Mouse (Mus musculus): ENCODE results near the gene Rdx. TPM values are rescaled to one million over a fixed set of nuclear protein-coding genes. Genes with fewer than 3 reads are reported as not detected.

Gene Rdx
- polyA plus RNA-seq (2014; fragmentation: Nextera tagmentation; extraction: Ambion mirVana): 158 and 184 TPM in 2 replicates

DNA sequence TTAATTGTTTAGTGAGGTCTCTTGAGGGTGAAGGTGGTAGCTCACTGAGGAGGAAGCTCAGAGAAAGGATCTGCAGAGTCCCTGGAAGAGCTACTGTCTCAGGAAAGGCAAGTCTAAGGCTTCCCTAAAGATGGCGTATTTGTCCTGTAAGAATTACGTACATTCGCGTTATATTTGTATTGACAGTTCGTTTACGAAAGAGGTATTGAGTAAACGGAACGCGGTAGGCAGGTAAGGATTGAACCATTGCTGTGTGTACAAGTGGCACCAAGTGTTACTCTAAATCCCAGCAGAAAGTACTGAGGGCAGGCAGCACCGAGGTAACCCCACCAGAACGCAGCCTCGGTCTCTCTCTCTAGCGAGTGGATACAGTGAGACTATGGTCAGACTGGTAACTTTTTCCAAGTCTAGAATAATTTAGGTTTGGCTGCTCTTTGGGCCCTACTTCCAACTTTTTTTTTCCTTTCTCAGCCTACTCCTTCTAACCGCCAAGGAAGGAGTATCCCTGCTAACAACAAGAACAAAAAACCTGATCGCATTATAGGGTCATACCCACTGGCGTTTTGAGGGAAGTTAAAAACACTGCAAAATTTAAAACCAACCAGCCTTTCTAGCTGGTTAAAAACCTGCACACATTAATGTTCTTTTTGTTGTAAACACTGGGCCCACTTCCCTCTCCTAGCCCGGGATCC, at the start of gene Rdx:
TSS of gene Rdx (plus strand) at position 45 of the 692 bp plus-strand sequence.
- Histone ChIP-seq H3K27me3 (ENCODE audit: control insufficient read depth, insufficient read depth, low read length) (no peaks in the 10 kb centered on the region), H3K27ac (ENCODE audit: low read depth, low read length) (peak within 1 kb of the TSS; percentile 99), H3K36me3 (ENCODE audit: control insufficient read depth, insufficient read depth, low read length) (no peaks in the 10 kb centered on the region), H3K4me1 (ENCODE audit: control insufficient read depth, insufficient read depth, low read length) (peaks cover 14% of the 10 kb centered on the region), H3K9ac (ENCODE audit: low read depth, low read length) (peak within 1 kb of the TSS; percentile 99), H3K4me3 (ENCODE audit: low read length) (peak within 1 kb of the TSS; percentile 96), H3K4me2 (replicated peaks; ENCODE audit: low read depth, low read length) (peak within 1 kb of the TSS; percentile 71), H3K9me3 (ENCODE audit: control insufficient read depth, low read length) (no peaks in the 10 kb centered on the region)
- 0 out of 2 replicates have a peak, but pooled peaks have one; percentile 17 for ATAC-seq (ENCODE audit: low FRiP score, low TSS enrichment)
- under 1% methylated on average over 17 of the region's 17 CpGs for WGBS

DNA sequence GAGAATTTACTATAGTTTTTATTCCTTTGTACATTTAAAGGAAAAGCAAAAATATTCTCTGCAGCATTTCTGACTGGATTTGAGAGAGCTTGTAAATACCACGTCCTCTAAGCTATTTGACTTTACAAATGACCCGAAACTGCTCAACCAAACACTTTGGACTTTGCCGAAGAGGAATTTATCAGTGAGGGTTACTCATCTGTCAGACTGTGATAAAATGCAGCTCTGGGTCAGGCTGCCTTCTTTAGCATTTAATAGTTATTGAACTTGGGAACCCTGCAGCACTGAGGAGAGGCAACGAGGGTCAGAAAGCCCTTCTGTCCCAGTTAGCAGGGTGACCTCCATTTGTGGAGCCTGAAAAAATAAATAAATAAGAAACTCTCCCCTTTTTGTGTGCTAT, 43.5 kb upstream of the Rdx start:
- no peaks in the 10 kb centered on the region for H3K9me3 ChIP-seq (ENCODE audit: control insufficient read depth, low read length)
- no peak overlapping the region for H3K27ac ChIP-seq (ENCODE audit: low read depth, low read length)
- H3K9ac ChIP-seq (ENCODE audit: low read depth, low read length): no peak overlapping the region
- no peaks in the 10 kb centered on the region for H3K36me3 ChIP-seq (ENCODE audit: control insufficient read depth, insufficient read depth, low read length)
- no peaks in the 10 kb centered on the region for H3K27me3 ChIP-seq (ENCODE audit: control insufficient read depth, insufficient read depth, low read length)
- 27% methylated on average over 4 of the region's 4 CpGs for WGBS
- H3K4me3 ChIP-seq (ENCODE audit: low read length): no peak overlapping the region
- ATAC-seq (ENCODE audit: low FRiP score, low TSS enrichment): no peak
- H3K4me2 ChIP-seq (replicated peaks; ENCODE audit: low read depth, low read length): no peak overlapping the region
- H3K4me1 ChIP-seq (ENCODE audit: control insufficient read depth, insufficient read depth, low read length): no peaks in the 10 kb centered on the region

DNA sequence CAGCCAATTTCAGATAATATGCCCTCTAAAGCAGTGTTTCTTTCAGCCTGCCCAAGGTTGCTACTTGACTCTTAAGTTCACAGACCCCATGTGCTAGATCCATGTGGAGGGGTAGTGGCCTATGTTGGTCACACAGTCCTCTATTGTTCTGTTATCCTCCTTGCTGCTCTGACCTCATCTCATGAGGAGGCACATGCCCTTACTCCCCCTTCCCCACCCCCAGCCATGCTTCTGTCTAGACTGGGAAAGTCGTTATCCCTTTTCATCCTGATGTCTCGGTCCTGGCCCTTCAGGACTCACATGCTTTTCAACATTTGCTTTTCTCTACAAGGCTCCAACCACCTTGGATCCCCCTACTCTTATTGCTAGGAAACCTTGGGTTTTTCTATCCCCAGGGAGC, 39.6 kb upstream of the Rdx start:
- H3K27ac ChIP-seq (ENCODE audit: low read depth, low read length): no peak overlapping the region
- 71% methylated on average over 2 of the region's 2 CpGs for WGBS
- no peaks in the 10 kb centered on the region for H3K9me3 ChIP-seq (ENCODE audit: control insufficient read depth, low read length)
- H3K36me3 ChIP-seq (ENCODE audit: control insufficient read depth, insufficient read depth, low read length): no peaks in the 10 kb centered on the region
- no peak overlapping the region for H3K4me2 ChIP-seq (replicated peaks; ENCODE audit: low read depth, low read length)
- no peak overlapping the region for H3K9ac ChIP-seq (ENCODE audit: low read depth, low read length)
- no peaks in the 10 kb centered on the region for H3K4me1 ChIP-seq (ENCODE audit: control insufficient read depth, insufficient read depth, low read length)
- ATAC-seq (ENCODE audit: low FRiP score, low TSS enrichment): no peak
- no peaks in the 10 kb centered on the region for H3K27me3 ChIP-seq (ENCODE audit: control insufficient read depth, insufficient read depth, low read length)
- H3K4me3 ChIP-seq (ENCODE audit: low read length): no peak overlapping the region

DNA sequence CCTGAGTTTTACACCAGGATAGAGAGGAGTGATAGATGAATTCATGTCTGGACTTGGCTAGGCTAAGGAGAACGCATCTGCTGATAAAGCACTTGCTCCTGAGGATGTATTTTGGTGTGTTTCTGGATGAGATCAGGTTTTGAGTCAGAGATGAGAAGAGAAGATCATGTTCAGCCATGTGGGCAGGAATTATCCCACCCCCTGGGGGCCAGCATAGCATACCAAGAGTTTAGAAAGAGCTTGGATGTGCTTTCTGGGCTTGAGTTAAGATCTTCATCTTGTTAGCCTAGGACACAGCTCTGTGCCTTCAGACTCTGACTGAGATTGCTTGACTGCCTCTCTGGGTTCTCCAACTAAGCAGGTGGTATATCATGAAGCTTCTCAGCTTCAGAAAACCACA, 38.5 kb upstream of the Rdx start:
- no peak overlapping the region for H3K27ac ChIP-seq (ENCODE audit: low read depth, low read length)
- no peak overlapping the region for H3K9ac ChIP-seq (ENCODE audit: low read depth, low read length)
- no peak overlapping the region for H3K4me3 ChIP-seq (ENCODE audit: low read length)
- no peaks in the 10 kb centered on the region for H3K36me3 ChIP-seq (ENCODE audit: control insufficient read depth, insufficient read depth, low read length)
- no peaks in the 10 kb centered on the region for H3K9me3 ChIP-seq (ENCODE audit: control insufficient read depth, low read length)
- H3K4me2 ChIP-seq (replicated peaks; ENCODE audit: low read depth, low read length): no peak overlapping the region
- no peaks in the 10 kb centered on the region for H3K27me3 ChIP-seq (ENCODE audit: control insufficient read depth, insufficient read depth, low read length)
- 89% methylated on average over 1 of the region's 1 CpGs for WGBS
- no peaks in the 10 kb centered on the region for H3K4me1 ChIP-seq (ENCODE audit: control insufficient read depth, insufficient read depth, low read length)
- ATAC-seq (ENCODE audit: low FRiP score, low TSS enrichment): no peak

DNA sequence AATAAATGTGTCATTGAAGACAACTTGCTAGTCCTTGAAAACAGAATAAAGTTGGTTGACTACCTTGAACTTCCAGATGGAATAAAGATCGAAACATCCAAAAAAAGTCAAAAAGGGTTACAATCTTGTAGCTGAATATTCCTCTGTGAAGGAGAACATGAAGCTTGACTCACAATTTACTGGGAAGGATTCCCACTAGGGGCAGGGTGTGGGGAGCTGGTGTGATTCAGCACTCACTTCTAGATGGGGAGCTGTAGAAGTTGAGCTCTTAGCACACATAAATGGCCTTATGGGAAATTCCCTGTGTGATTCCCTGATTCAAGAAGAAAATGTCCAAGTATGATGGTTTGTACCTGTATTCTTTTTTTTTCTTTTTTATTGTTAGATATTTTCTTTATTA, 34.7 kb upstream of the Rdx start:
- Histone ChIP-seq H3K27me3 (ENCODE audit: control insufficient read depth, insufficient read depth, low read length) (no peaks in the 10 kb centered on the region), H3K4me3 (ENCODE audit: low read length) (no peak overlapping the region), H3K4me2 (replicated peaks; ENCODE audit: low read depth, low read length) (no peak overlapping the region), H3K9ac (ENCODE audit: low read depth, low read length) (no peak overlapping the region), H3K36me3 (ENCODE audit: control insufficient read depth, insufficient read depth, low read length) (no peaks in the 10 kb centered on the region), H3K27ac (ENCODE audit: low read depth, low read length) (no peak overlapping the region), H3K4me1 (ENCODE audit: control insufficient read depth, insufficient read depth, low read length) (no peaks in the 10 kb centered on the region), H3K9me3 (ENCODE audit: control insufficient read depth, low read length) (no peaks in the 10 kb centered on the region)
- no peak for ATAC-seq (ENCODE audit: low FRiP score, low TSS enrichment)
- 92% methylated on average over 1 of the region's 1 CpGs for WGBS

DNA sequence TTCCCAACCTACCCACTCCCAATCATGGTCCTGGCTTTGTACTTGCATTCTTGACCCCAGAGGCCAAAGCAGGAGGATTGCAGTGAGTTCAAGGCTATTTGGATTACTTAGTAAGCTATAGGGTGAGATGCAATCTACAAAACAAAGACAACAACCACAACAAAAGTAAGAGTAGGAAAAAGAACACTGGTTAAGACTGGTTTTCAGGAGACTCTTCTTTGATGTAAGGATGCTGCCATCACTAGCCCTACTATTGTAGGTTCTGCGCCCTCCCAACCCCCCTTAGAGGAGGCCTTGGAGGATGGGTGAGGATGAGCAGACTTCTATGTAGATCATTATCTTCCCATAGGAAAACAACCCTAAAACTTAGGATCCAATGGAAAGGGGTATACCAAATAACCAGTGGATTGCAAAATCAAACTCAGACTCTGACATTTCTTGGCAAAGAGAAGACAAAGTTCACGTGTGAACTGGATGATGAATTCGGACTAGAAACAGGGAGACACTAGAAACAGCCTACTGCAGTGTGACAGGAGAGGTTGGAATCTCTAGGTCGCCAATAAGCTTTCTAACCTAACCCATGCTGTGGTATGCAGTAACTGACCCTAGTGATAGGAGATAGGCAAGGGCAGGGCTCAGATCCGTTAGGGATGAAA, 34.1 kb upstream of the Rdx start:
- no peak for ATAC-seq (ENCODE audit: low FRiP score, low TSS enrichment)
- Histone ChIP-seq H3K4me2 (replicated peaks; ENCODE audit: low read depth, low read length) (no peak overlapping the region), H3K9ac (ENCODE audit: low read depth, low read length) (no peak overlapping the region), H3K4me3 (ENCODE audit: low read length) (no peak overlapping the region), H3K4me1 (ENCODE audit: control insufficient read depth, insufficient read depth, low read length) (no peaks in the 10 kb centered on the region), H3K27me3 (ENCODE audit: control insufficient read depth, insufficient read depth, low read length) (no peaks in the 10 kb centered on the region), H3K27ac (ENCODE audit: low read depth, low read length) (no peak overlapping the region), H3K36me3 (ENCODE audit: control insufficient read depth, insufficient read depth, low read length) (no peaks in the 10 kb centered on the region), H3K9me3 (ENCODE audit: control insufficient read depth, low read length) (no peaks in the 10 kb centered on the region)
- WGBS: 77% methylated on average over 5 of the region's 5 CpGs

DNA sequence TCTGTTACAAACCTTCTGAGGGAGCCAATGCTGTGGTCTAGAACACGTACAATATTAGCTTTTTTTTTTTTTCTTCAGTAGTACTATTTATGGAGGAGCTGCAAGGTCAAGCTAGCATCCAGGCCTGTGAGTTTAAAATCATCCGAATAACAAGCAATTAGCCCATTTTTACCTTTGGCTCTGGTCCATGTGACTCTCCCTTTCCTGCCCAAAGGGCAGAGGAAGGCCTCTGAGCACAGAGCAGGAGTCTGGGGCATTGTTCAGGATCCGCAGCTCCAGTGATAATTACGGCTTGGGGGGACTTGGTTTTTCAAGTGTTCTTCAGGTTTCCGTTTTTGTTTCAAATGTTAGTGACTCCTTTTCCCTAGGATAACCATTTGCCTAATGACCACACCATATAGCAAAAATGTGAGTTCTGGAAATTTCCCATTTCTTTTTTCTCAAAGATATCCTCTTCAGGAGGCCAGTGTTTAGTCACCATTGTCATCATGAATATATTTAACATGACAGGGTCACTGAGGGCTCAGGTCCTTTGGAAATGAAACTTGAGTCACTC, 33.0 kb upstream of the Rdx start:
- ATAC-seq (ENCODE audit: low FRiP score, low TSS enrichment): no peak

DNA sequence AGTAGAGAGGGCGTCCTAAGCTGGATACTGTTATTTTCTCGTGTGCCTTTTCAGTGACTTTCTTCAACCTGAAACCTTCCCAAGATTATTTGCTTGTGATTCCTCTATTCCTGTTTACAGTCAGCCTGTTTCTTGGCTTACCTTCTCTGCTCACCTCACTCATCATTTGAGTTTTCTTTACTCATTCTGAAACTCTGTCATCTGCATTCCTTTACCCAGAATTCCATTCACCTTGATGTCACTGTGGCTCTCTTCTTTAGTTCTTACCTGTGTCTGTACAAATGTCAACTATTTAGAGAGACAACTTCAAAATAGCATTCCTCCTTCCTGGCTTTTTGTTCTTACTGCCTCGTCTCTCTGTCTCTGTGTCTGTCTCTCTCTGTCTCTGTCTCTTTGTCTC, 29.9 kb upstream of the Rdx start:
- Histone ChIP-seq H3K4me2 (replicated peaks; ENCODE audit: low read depth, low read length) (no peak overlapping the region), H3K27me3 (ENCODE audit: control insufficient read depth, insufficient read depth, low read length) (no peaks in the 10 kb centered on the region), H3K9me3 (ENCODE audit: control insufficient read depth, low read length) (no peaks in the 10 kb centered on the region), H3K27ac (ENCODE audit: low read depth, low read length) (no peak overlapping the region), H3K9ac (ENCODE audit: low read depth, low read length) (no peak overlapping the region), H3K36me3 (ENCODE audit: control insufficient read depth, insufficient read depth, low read length) (no peaks in the 10 kb centered on the region), H3K4me3 (ENCODE audit: low read length) (no peak overlapping the region), H3K4me1 (ENCODE audit: control insufficient read depth, insufficient read depth, low read length) (no peaks in the 10 kb centered on the region)
- no peak for ATAC-seq (ENCODE audit: low FRiP score, low TSS enrichment)
- WGBS: 83% methylated on average over 3 of the region's 3 CpGs

More for the DNA sequence above, 33.0 kb upstream of the Rdx start:
- Histone ChIP-seq H3K4me2 (replicated peaks; ENCODE audit: low read depth, low read length) (no peak overlapping the region), H3K9me3 (ENCODE audit: control insufficient read depth, low read length) (no peaks in the 10 kb centered on the region), H3K4me1 (ENCODE audit: control insufficient read depth, insufficient read depth, low read length) (no peaks in the 10 kb centered on the region), H3K27ac (ENCODE audit: low read depth, low read length) (no peak overlapping the region), H3K9ac (ENCODE audit: low read depth, low read length) (no peak overlapping the region), H3K4me3 (ENCODE audit: low read length) (no peak overlapping the region), H3K27me3 (ENCODE audit: control insufficient read depth, insufficient read depth, low read length) (no peaks in the 10 kb centered on the region), H3K36me3 (ENCODE audit: control insufficient read depth, insufficient read depth, low read length) (no peaks in the 10 kb centered on the region)
- 74% methylated on average over 5 of the region's 5 CpGs for WGBS

DNA sequence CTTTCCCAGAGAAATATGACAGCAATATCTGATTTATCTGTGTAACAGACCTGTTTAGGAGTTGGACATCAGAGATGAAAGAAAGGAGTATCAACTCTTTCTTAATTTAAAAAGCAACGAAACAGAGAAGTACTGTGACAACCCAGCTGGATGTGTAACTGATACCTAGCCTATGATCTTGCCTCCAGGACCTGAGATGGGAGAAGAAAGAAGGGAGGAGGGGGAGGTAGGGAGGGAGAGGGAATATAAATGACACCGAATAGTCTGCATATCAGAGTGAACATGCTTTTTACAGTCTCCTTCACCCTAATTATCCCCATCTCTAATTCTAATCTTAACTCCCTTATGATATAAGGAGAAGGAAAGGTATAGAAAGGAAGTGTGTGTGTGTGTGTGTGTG, 29.1 kb upstream of the Rdx start:
- no peak overlapping the region for H3K27ac ChIP-seq (ENCODE audit: low read depth, low read length)
- ATAC-seq (ENCODE audit: low FRiP score, low TSS enrichment): peak; percentile 62; the same call in 1 of the 2 replicates
- no peak overlapping the region for H3K9ac ChIP-seq (ENCODE audit: low read depth, low read length)
- H3K27me3 ChIP-seq (ENCODE audit: control insufficient read depth, insufficient read depth, low read length): no peaks in the 10 kb centered on the region
- H3K4me2 ChIP-seq (replicated peaks; ENCODE audit: low read depth, low read length): no peak overlapping the region
- no peak overlapping the region for H3K4me3 ChIP-seq (ENCODE audit: low read length)
- no peaks in the 10 kb centered on the region for H3K9me3 ChIP-seq (ENCODE audit: control insufficient read depth, low read length)
- no peaks in the 10 kb centered on the region for H3K4me1 ChIP-seq (ENCODE audit: control insufficient read depth, insufficient read depth, low read length)
- 33% methylated on average over 2 of the region's 2 CpGs for WGBS
- no peaks in the 10 kb centered on the region for H3K36me3 ChIP-seq (ENCODE audit: control insufficient read depth, insufficient read depth, low read length)

Data from kidney, embryonic 14.5 days (tissue).